Mouse (Mus musculus) thymus, adult 18-20 months (tissue): ENCODE data around the gene Ccr8.

Experiments used
- DNase-seq, 2 experiments: peaks; one replicate each; pipeline ENCODE4 v3.0.0; 2022; ENCODE audit warnings: mixed read lengths in 2 of 2

Gene Ccr8

GRCm38 (mm10) chr9:120091696-120092238, at the start of gene Ccr8:
Gene Ccr8 (plus strand): TSS chr9:120092114.
- DNase-seq, result no peak

DNA sequence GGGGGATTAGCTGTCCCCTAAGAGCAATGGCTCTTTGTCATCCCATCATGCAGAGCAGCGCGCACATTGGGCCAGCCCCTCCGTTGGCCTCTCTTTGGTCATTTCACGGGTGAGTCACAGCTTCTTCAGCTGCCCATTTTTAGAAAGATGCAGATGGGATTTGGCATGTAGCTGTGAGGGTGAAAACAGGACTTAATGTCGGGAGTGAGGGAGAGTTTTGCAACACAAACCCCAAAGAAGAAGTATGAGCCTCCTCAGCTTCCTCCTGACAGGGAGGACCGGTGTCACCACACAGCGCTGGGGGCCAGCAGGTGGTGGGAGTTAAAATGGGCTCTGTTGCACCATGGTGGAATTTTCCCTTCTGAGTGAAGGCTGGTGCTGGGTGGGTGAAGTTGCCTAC, 48.8 kb upstream of the Ccr8 start:
- DNase-seq, result no peak

- DNase-seq, result no peak
Observed at GRCm38 (mm10) chr9:120048495-120048894, 43.4 kb upstream of the Ccr8 start.

DNA sequence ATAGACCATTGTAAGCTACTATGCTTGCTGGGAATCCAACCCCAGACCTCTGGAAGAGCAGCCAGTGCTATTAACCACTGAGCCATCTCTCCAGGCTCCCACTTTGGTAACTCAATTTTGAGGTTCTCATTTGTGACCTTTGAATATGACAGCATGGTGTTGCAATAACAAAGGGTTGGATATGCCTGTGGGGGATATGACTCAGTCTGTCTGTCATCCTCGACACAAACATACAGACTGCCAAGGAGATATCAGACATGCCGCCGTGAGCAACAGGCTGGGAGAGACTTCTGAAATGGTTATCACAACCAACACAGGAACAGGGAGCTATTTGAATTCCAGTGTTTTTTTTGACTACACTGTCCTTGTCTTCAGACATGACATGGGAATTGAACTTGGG, 42.5 kb upstream of the Ccr8 start:
- no peak for DNase-seq

DNA sequence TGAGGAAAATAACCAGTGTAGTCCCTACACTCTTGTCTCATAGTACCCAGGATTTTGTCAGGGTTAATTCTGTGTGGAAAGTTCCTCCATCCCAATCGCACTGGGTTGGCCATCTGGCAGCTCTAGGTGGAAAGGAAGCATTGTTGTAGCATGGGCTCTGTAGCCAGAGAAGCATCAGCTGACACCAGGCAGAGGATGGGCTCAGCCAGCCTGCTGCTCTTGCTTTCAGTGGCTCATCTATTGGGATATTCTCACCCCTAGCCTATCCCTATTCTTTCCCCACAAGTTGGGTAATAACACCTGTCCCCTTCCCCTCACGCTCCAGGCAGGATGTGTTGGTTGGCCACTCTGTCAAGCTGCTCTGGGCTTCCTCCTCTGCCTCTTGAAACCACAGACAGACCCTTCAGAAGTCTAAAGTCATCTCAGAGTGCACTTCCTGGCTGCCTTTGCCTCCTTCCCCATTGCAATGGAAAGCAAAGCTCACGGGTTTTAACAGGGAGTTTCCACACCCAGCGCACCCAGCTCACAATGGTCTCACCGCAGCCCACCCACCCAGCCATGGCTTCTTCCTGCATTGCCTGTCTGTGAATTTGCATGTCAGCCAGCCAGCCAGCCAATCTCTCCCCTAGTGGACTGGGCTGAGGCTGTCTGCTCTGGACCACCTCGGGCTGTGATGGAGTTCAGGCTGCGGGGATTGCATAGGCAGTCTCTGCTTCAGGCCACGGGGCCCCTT, 37.2 kb upstream of the Ccr8 start:
- DNase-seq, result peak; percentile 21 to 43

- no peak for DNase-seq
Observed at GRCm38 (mm10) chr9:120056201-120056600, 35.7 kb upstream of the Ccr8 start.

- no peak for DNase-seq
Observed at GRCm38 (mm10) chr9:120058730-120059129, 33.2 kb upstream of the Ccr8 start.

DNA sequence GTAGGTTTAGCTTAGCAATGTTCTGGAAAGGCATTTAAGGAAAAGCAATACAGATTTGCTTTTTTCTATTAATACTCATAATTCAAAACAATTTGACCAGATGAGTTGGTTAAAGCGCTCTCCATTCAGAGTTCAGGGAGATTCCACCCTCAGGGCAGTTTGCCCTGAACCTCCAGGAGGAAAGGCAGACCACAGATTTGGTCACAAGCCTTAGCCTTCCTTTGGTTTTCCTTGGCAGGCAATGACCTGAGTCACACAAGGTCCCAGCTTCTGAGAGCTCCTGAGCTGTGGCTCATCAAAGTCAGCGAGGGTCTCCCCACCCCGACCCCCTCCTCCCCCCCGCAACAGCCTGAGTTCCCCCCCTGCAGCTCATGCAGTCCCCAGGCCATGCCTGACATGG, 27.6 kb upstream of the Ccr8 start:
- no peak for DNase-seq

- no peak for DNase-seq
Observed at GRCm38 (mm10) chr9:120067609-120068008, 24.3 kb upstream of the Ccr8 start.

DNA sequence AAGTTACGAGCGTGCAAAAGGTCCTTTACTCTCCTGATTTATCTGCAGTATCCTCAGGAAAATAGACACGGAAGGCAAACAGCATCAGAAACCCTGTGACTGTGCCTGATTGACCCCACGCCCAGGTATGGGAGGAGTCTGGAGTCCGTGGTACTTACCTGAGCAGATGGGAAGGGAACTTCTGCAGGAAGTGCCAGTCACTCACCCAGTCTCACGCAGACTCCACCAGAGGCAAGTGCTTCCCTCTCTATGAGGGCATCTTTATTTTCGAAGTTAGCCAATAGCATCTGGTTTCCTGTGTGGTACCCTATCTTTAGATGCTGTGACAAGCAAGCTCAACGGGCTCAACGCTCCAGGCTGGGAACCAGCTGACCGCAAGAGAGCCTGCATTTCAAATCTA, 23.9 kb upstream of the Ccr8 start:
- DNase-seq, result no peak

- DNase-seq, result no peak
Observed at GRCm38 (mm10) chr9:120069779-120070178, 22.1 kb upstream of the Ccr8 start, which contains the start of gene Cx3cr1. Gene Cx3cr1 (minus strand): TSS chr9:120069879.

GRCm38 (mm10) chr9:120071251-120071650, 20.7 kb upstream of the Ccr8 start:
- DNase-seq, result no peak

DNA sequence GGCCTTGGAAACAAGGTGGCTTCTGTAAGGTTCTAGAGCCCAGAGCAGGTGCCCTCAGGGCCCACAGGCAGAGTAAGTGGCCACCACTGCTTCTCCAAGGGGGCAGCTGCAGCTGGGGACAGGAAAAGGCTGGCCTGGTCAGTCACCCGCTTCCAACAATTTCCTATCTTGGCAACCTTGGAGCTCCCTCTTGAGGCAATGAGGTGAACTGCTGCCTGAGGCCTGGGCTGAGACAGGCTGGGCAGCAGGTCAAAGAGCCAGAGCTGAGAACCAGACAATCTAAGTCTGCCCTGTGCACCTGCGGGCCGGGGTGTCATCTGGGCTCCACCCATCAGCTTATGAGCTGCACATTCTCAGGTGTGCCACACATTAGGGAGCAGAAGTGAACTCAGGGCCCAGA, 18.7 kb upstream of the Ccr8 start:
- peak; percentile 23 to 32 for DNase-seq

- DNase-seq, result no peak
Observed at GRCm38 (mm10) chr9:120074516-120074915, 17.4 kb upstream of the Ccr8 start.

DNA sequence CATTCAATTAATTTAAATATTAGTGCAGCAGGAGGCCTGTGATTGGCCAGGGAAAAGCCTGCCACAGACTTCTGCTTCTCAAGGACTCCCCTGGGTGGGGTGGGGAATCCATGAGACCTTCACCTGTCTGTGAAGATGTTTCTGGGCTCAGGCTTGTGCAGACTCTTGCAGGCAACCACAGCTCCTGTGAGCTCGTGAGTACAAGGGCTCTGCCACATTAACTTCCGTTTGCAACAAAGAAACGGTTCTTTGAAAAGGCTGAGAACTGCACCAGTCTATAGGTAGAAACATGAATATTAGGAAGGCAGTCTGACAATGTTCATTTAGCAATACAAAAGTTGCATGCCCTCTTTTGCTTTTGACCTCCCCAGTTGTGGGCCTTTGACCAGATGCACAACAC, 13.7 kb upstream of the Ccr8 start:
- DNase-seq, result no peak

- no peak for DNase-seq
Observed at GRCm38 (mm10) chr9:120079901-120080300, 12.0 kb upstream of the Ccr8 start.

GRCm38 (mm10) chr9:120080546-120081108, 11.3 kb upstream of the Ccr8 start:
- DNase-seq, result no peak

- DNase-seq, result no peak
Observed at GRCm38 (mm10) chr9:120081247-120081646, 10.7 kb upstream of the Ccr8 start.

DNA sequence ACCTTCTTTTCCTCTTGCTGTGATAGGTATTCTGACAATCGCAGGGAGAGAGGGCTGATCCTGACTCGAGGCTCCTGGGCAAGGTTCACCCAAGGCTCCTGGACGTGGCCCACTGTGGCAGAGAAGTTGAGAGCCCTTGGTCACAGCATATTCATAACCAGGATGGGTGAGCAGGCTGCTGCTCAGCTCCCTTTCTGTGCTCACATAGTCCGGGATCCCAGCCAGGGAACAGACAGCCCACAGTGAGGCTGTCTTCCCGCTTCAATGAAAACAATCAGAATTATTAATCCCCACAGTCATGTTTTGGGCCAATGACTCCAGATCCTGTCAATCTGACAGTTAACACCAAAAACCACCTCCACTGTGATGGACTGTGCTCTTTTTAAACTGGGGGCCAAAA, 9.9 kb upstream of the Ccr8 start:
- no peak for DNase-seq

GRCm38 (mm10) chr9:120082691-120083090, 9.2 kb upstream of the Ccr8 start:
- no peak for DNase-seq

- DNase-seq, result no peak
Observed at GRCm38 (mm10) chr9:120083158-120083894, 8.6 kb upstream of the Ccr8 start.

DNA sequence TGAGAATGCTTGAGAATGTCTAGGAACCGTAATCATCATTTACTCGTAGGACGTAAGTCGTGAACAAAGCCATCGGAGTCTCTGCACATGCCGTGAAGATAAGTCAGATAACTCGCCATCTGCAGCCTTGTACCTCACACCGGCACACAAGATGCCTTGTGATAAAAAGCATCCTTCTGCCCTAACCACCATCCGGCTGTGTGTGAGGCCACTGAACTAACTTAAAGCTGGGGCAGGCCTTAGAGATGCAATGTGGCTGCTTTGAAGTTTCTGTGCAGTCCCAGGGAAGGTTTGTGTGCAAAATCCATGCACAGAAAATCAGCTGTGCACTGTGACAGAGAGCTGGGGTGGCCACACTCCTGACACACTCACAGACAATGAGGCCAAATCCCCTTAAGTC, 7.5 kb upstream of the Ccr8 start:
- no peak for DNase-seq

GRCm38 (mm10) chr9:120089125-120089524, 2.8 kb upstream of the Ccr8 start:
- DNase-seq, result no peak

DNA sequence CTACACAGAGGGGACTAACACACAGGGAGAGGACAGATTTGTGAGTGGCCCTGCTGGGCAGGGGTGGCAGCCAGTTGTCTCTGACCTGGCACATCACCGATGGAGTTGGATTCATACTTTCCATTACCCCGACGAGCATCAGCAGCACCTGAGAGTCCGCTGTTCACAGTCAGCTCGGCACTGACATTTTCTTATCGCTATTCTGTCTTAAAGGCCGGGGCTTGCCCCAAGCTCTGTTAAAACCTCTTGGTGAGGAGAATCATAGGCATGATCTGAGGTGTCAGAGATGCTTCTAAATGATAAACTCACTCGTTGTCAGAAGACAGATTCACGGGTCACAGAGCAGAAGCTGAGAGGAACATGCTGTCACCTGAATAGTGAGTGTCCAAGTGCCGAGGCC, 828 bp upstream of the Ccr8 start:
- DNase-seq, result no peak
